Mouse (Mus musculus): ENCODE measurements around the gene Glra4.

- TF ChIP-seq CTCF (IDR thresholded peaks at IDR 0.05; ENCODE audit: extremely low read depth, insufficient read depth, insufficient read length, insufficient replicate concordance) (no peak), POLR2A (IDR thresholded peaks at IDR 0.05; ENCODE audit: low read depth, low read length) (no peak)
These were observed 39.8 kb upstream of the Glra4 start for GRCm38 (mm10) chrX:136819752-136820151.
